Mouse (Mus musculus): ENCODE results near the gene Prdm16.

Prdm16 gene

DNA sequence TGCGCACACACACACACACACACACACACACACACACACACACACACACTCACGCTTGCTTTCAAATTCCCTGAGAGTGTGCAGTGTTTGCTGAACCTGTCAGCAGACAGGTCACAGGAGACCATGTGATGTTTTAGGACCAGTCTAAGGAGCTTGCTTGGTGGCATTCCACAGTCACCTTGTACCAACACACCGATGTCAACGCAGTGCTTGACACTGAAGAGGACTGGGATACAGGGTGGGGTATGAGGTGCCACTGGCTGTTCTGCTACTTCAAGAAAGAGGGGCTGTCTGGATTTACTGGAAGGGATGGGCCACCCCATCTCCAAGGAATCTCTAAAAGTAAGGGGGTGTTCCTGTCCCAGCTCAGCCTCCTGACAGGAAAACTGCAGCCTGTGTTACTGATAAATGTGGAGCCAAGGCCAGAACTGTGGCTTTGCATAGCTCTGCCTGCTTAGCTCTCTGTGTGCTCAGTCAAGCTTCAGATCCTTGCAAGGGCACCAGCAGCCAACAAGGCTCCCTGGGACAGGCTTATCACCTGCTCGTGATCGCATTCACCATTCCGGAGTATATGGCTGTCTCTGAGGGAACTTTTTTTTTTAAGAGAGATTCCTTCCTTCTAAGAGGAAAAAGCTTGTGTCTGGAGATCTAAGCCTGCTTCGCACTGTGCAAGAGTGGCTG is 157.6 kb downstream of the Prdm16 start:
- no peak for DNase-seq (ENCODE audit: low spot score)

DNA sequence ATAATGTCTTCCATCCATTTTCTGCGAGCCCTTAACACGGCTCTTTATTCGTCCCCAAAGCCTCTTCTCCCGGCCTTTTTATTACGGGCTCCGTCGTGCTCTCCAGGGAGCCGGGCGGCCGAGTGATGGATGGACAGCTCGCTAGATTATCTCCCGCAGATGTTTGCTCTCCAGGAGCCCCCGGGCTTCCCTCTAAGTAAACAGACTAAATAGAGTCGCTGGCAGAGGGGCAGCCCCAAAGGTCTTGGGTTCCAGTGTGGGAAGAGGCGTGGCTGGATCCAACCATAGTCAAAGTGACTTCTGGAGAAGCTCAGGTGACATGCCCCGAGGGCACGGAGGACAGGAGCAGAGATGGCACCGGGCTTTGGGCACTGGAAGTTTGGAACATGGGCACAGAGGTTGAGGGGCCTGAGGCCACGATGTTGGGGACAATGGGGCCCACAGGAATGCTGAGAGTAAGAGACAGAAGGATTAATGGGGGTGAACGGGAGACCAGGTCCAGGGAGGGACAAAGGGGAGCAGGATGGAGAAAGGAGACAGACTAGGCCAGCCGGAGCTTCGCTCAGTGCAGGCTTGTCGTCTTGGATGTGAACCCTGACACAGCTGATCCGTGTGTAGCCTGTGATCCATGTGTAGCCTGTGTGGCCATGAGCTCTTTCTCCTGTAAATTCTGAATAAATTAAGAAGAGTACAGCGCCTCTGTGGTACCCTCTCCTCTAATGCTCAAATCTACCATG is 162.9 kb downstream of the Prdm16 start:
- no peak for DNase-seq (ENCODE audit: low spot score)

GRCm38 (mm10) chr4:154472569-154472968 is 164.1 kb downstream of the Prdm16 start:
- DNase-seq (ENCODE audit: low spot score) = no peak

GRCm38 (mm10) chr4:154471447-154472101 is 165.1 kb downstream of the Prdm16 start:
- peak; percentile 72 for DNase-seq (ENCODE audit: low spot score)

GRCm38 (mm10) chr4:154466305-154466704 is 170.4 kb downstream of the Prdm16 start:
- peak; percentile 61 for DNase-seq (ENCODE audit: low spot score)

DNA sequence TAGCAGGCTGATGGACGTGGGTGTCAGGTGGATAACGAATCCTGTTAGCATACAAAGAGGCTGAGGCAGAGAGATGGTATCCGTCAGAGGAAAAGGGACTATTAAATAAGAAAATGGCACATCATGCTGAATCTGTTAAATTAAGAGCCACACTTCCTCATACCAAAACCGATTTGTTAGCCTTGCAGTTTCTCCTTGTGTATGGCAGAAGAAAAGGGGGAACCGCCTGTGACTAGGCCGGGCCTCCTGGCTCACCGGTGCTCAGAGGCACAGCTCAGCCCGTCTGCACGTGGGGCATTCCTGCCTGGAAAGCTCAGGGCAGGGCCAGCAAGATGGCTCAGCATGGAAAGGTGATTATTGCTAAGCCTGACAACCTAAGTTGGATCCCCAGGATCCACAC is 171.6 kb downstream of the Prdm16 start:
- DNase-seq (ENCODE audit: low spot score) = no peak

DNA sequence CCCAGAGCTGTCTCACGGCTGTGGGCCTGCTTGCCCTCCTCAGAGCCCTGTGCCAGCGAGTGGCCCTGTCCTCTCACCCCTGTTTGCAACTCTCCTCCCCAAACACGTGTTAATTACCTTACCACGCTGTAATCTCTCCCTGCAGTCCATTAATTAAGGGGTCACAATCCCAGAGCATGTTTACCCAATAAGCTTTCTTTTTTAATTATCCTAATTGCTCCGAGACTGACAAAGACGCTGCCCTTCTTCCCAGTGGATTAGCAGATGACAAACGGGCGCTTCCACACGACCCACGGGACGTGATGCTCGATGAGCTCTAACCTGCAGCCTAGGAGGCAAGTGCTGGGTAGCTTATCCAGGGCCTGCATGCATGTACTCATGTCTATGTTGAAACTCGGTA is 176.7 kb downstream of the Prdm16 start:
- peak; percentile 60 for DNase-seq (ENCODE audit: low spot score)

DNA sequence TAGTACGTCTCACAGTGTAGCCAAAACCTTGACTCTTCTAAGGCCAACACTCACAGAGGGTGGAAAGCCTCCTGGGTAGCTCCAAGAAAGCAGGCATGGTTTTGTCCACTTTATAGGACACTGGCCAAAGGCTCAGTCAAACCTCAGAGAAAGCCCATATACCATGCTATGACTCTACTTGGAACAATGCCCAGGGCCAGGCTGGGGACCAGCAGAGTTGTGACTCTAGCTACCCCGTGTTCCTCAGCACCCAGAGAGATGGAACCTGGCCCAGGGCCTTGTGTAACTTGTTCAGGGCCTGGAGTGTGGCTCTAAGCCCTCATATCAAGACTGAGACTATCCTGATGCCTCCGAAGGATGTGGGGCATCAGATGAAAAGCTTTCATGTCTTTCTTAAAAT is 178.9 kb downstream of the Prdm16 start:
- no peak for DNase-seq (ENCODE audit: low spot score)

DNA sequence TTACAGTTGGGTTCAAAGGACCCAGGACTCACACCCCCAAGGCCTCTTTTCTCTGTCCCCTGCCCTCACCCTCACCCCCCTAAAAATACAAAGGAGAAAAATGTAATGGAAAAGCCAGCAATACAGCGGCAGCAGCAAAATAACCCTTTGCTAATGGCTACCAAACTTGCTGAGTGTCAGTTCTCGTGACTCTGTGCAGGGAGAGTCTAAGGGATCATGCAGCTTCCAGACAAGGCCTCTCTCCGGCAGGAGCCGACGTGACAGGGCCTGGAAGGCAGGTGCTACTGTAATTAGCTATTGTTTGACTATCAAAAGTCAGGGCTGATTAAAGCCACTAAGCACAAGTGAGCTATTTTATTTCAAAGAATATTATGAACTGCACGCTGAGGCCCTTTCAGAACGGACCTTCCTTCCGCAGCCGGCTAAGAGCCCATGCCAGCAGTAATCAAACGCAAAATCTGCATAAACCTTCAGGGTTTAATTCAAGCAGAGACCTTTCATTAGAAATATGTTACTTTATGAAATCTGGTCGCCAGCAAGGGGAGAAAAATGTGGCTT is 180.3 kb downstream of the Prdm16 start:
- no peak for DNase-seq (ENCODE audit: low spot score)

DNA sequence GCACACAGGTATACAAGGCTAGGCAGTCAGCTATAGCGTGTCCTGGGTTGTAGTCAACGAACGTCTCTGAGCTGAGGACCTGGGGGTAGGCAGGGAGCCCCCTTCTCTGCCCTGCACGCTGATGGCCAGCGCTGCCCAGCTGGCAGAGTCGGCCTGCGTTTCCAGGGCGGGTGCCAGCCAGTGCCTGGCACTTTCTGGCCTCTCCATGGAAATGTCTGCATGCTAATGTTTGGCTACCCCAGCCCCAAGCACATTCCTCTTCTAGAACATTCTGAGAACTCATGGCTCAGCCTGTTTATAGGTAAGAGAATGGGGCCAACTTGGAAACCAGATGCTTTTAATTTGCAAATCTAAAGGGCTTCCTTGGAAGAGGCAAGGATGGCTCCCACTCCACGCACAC is 186.2 kb downstream of the Prdm16 start:
- DNase-seq (ENCODE audit: low spot score) = no peak

- no peak for DNase-seq (ENCODE audit: low spot score)
Observed at GRCm38 (mm10) chr4:154450036-154450435, 186.6 kb downstream of the Prdm16 start.

DNA sequence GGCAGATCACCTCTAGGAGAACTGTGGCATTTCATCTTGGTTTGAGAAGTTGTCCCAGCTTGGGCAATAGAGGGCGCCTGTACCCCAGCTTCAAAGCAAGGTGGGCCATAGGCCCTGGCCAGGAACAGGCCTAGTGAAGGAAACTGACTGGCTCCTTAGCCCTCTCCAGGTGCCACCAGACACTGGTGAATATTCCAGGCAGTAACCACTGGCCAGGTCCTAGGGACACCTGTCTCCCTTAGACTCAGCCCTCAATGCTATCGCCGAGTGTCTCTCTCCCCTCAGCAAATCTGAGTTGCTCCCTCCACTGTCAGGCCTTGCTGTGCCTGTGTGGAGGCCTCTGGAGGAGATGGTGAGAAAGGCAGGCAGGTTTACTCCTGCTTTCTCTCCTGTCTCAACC is 187.3 kb downstream of the Prdm16 start:
- peak; percentile 75 for DNase-seq (ENCODE audit: low spot score)

- no peak for DNase-seq (ENCODE audit: low spot score)
Observed at GRCm38 (mm10) chr4:154445721-154446120, 191.0 kb downstream of the Prdm16 start.

DNA sequence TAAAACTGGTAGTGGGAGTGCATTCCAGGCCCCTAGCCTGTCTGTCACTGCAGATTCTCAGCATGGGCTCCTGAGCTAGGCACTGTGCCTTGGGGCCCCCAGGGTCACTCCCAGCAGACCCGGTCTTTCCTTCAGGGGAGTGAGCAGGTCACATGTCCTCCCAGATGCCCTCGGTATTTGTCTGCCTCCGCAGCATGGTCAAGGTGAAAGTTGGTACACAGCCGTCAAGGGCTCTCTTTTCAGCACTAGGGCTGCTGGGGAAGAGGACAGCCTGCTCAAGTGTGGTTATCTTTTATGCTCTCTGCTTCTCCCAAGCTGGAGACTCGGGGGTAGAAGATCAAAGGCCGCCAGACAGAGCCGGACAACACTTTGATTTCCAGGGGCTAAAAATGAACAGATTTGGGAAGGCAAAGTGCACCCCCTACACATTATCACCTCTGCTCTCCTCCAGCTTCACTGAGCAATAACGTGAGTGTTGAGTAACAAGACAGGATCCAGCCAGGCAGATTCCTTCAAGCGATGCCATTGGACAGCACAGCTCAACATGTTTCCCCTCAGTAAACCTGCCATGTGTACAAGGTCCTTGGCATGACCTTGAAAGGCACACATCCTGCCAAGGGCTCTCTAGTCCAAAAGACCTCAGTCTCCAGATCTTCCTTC is 193.9 kb downstream of the Prdm16 start:
- no peak for DNase-seq (ENCODE audit: low spot score)

GRCm38 (mm10) chr4:154439455-154440052 is 197.1 kb downstream of the Prdm16 start:
- DNase-seq (ENCODE audit: low spot score) = peak; percentile 46

DNA sequence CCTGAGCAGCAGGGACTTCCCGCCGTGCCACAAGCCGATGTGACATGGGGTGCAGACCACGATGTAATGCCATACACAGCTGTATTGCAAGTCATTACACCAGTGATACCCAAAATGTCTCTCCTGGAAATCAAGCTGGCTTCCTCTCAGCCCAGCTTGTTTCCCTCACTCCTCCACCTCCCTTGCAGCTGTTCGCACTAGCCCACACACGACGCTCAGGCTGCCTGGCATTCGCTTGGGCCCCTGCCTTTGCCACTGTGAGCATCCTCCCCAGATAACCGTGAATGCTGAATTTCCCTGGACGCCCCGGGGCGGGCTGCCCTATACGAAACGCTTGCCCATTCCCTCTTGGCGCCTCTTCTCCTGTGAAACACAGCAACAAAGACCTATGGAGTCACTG is 198.1 kb downstream of the Prdm16 start:
- DNase-seq (ENCODE audit: low spot score) = no peak

DNA sequence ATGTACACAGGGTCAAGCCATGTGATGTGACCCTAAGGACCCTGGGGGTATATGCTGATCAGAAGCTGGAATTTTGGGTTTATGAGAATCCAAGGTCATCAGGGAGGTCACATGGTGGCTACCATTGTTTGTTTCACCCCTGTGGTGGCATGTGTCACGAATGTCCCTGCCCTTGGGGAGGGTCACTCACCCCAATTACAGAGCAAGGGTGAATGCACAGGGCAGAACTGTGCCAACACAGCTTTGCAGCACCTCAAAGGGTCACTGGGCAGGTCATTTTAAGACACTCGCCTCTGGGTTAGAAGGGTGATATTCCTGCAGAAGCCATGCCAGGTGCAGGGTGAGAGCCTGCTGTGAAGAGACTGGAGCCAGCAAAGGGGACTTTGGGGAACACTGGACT is 206.9 kb downstream of the Prdm16 start:
- DNase-seq (ENCODE audit: low spot score) = no peak

GRCm38 (mm10) chr4:154426901-154427300 is 209.8 kb downstream of the Prdm16 start:
- DNase-seq (ENCODE audit: low spot score) = no peak

- DNase-seq (ENCODE audit: low spot score) = no peak
Observed at GRCm38 (mm10) chr4:154425284-154425683, 211.4 kb downstream of the Prdm16 start.

DNA sequence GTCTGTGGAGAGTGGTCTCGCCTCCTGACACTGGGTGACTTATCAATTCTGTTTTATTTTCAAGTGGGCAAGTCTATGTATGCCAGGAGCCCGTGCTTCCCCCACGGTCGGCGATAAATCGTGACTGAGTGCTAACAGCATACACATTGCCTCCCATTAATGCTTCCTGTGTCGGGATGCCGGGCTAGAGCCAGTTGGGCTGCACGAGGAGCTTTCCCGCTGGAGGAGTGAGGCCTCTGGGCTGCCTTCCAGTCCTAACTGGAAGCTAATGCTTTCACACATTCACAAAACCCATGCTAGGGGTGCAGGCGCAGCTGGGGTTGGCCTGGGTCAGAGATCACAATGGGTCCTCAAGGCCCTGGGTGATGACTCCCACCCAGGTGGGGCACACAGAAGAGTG is 212.0 kb downstream of the Prdm16 start:
- DNase-seq (ENCODE audit: low spot score) = no peak

DNA sequence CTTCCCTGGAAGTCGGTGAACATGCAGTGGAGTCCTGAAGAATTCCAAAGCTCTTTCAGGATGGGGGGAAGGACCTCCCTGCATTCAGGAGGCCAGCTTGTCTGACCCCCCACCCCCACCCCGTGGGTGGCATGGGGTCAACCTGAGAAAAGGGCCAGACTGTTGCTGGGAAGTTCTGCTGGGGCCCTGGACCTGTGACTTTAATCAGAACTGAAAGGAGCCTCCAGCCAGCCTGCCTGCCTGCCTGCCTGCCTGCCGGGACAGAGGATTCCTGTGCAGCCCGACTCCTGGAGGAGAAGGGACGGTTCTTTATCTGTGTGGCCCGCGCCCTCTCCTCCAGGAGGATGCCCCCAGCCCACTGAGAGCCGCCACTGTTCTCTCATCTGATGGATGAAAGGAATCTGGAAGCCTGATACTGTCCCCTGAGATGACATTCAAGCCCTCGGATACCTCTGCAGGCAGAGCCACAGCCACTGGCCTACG is 214.2 kb downstream of the Prdm16 start:
- DNase-seq (ENCODE audit: low spot score) = peak; percentile 71

- no peak for DNase-seq (ENCODE audit: low spot score)
Observed at GRCm38 (mm10) chr4:154420749-154421148, 215.9 kb downstream of the Prdm16 start.

Data from retina, embryonic 14.5 days (tissue).